Mouse (Mus musculus) urinary bladder, postnatal 25 days (tissue): ENCODE measurements around the gene Rsph3a.

Experiments used
- DNase-seq: peaks from one replicate; pipeline ENCODE4 v3.0.0; 2022; ENCODE audit warnings: low spot score

Rsph3a gene

DNA sequence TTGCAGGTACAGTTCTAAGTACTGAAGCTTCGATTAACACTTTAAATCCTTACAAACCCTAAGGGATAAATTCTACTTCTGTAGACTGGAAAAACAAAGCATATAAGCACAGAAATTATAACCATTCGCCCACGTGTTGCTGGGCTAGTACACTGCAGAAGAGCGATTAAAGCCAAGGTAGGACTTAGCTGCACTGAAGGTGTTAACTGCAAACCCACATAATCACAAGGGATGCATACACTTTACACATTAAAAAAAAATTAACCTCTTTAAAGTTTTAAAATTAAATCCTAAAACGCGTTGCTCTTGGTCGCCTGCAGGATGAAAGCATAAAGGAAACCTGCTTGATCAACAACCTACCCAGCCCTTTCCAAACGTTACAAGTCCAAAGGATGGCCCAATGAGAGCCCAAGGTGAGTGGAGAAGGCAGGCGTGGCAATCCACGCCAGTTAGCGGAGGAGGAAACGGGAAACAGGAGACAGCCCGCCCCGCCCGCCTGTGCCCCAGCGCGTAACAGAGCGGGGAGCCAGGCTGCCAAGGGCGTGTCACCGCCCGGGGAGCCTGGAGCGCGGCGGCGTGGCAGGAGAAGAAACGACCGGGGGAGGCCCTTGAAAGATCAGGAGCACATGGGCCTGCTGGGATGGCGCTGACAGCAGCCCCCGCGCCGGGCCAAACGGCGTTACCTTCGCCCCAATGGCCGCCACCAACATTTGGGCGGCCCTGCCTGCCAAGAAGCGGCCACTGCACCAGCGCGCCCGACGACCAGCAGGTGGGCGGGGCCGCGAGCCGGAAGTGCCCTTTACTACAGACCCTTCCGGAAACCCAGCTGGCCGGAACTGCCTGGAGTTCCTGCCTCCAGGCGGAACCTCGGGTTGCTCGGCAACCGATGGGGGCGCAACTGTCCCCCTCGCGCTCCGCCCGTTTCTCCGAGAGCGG lies at the start of gene Rsph3a:
Gene Rsph3a, plus strand, starts transcription at position 498 of the 936 bp plus-strand sequence.
- DNase-seq, result peak; percentile 75

DNA sequence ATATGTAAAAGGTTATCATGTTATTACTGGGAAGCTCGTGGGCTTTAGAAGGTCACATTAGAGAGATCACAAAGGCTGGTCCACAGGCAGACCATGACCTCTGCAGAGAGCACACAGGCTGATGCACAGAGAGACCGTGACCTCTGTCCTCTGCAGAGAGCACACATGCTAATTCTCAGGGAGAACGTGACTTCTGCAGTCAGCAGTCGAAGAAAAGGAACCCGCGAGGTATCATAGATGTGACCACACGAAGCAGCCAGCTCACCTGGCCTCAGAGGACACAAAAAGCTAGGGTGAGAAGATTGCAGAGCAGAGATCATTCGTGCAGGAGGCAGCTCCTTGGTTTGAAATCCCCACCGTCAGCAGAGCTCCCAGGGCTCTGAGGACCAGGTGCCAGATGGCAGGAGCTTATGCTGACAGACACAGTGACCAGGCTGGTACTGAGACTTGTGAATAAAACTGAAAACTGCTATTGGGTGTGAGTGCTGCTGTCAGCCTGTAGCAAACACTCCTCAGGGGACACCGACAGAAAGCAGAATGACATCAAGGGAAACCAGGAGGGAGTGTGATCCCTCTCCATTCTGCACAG lies 49.3 kb upstream of the Rsph3a start:
- DNase-seq, result no peak

- no peak for DNase-seq
Observed at GRCm38 (mm10) chr17:7897120-7897519, 48.3 kb upstream of the Rsph3a start.

GRCm38 (mm10) chr17:7897756-7898155 lies 47.7 kb upstream of the Rsph3a start:
- DNase-seq, result no peak

DNA sequence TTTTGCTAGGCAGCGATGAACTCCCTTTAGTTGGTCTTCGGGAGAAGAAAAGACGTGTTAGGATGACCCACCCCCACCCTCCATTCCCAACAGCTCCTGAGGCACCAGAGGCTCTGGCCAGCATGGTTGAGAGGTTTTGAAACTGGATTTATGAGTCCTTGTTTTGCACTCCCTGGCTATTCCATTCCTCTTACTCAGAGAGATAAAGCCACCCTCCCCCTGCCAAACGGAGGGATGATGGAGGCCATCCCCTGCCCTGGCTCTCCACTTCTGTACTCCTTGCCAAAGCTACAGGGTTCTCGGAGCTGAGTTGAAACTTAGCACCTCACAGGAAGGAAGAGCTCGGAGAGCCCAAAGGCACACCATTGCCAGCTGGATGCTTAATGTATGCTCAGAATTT lies 46.2 kb upstream of the Rsph3a start:
- DNase-seq, result peak; percentile 22

- DNase-seq, result no peak
Observed at GRCm38 (mm10) chr17:7899961-7900360, 45.5 kb upstream of the Rsph3a start.

DNA sequence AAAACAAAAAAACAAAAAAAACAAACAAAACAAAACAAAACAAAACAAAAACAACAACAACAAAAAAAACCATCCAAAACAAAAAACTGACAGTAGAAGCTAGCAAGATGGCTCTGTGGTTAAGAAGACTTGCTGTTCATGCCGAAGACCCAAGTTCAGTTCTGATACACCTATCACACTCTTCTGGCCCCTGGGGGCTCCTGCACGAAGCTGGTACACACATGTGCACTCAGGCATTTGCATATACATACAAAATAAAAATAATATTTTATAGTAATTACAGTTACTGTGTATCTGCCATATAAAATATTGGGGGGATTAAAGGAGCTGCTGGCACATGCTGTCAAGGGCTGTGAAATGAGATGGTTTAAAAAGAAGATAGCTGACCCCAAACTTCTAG lies 43.9 kb upstream of the Rsph3a start:
- DNase-seq, result no peak

DNA sequence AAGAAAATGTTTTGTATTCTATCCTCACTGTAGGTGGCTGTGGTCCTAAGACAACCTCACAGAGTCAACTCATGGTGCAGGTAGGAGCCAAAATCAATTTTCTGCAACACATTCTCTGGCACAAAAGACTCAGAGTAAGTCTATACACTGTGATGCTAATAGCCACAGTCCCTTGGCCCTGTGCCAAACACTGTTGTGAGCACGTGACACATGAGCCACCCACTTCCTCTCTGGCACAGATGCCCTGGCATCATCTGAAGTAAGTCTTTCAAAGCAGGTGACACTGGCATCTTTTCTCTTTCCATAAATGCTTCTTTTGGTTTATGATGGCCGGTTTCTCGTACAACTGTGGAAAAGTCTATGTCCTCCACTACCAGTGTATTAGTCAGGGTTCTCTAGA lies 43.1 kb upstream of the Rsph3a start:
- DNase-seq, result no peak

DNA sequence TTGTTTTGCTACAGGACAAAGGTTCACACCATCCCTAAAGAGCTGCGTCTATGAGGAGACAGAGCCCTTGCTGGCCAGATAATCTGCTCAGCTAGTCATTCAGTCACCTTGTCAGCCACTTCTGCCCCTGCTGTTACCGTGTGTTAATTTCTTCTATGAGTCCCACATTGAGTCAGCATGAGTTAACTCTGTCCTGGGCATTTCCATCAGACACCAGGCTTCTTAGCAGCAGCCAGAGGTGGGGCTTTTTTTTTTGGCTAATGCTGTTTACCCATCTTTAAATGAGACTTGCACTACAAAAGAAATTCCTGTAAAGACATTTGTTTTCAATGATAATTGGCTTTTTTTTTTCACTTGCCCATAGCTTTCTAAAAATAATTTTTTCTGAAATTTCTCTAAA lies 40.4 kb upstream of the Rsph3a start:
- no peak for DNase-seq

DNA sequence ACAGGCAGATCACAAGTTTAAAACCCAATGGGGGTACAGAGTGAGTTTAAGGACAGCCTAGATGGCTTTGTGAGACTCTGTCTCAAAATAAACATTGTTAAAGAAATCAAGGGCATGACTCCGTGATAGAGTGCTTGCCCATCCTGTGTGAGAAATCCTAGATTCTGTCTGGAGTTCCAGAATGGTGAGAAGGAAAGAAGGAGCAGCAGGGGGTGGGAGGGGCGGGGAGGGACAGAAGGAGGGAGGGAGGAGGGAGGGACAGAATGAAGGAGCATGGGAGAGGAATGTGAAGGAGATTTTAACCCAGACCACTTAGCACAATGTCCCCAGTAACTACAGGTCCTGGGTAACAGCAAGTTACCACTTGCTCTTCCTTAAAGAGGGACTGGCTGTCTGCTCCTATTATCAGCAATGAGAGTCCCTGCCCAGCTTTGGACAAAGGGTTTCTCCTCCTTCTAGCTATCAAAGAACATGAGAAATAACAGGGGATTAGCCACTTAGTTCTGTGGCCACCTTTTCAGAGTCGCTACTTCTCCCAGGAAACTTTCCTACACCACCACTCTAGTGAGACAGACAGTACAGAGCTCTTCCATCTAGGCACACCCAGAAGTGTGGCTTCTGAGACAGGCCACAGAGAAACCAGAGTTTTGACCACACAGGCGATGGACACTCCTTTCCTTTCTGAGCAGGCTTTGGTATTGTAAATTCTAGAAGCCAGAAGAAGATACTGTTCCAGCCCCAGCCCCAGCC lies 39.3 kb upstream of the Rsph3a start:
- no peak for DNase-seq

GRCm38 (mm10) chr17:7914596-7915227 lies 30.7 kb upstream of the Rsph3a start:
- no peak for DNase-seq

GRCm38 (mm10) chr17:7915791-7916190 lies 29.6 kb upstream of the Rsph3a start:
- DNase-seq, result no peak

- DNase-seq, result no peak
Observed at GRCm38 (mm10) chr17:7916782-7917574, 28.4 kb upstream of the Rsph3a start.

DNA sequence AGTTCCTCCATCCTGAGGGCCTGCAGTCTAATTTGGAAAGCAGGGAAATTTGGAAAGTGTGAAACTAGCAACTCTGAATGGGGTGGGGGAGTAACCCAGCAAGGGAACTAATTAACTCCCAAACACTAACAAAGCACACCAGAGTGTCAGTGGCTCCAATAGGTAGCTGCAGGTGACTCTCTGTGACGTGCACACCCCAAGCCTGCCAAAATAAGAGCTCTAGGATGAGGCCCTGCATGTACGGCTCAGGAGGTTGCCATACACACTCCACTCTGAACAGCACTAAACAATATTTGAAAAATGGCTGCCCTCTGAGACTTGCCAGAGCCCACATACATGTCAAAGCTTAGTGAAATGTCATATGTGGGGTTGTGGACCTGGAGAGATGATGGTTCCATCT lies 27.1 kb upstream of the Rsph3a start:
- DNase-seq, result no peak

DNA sequence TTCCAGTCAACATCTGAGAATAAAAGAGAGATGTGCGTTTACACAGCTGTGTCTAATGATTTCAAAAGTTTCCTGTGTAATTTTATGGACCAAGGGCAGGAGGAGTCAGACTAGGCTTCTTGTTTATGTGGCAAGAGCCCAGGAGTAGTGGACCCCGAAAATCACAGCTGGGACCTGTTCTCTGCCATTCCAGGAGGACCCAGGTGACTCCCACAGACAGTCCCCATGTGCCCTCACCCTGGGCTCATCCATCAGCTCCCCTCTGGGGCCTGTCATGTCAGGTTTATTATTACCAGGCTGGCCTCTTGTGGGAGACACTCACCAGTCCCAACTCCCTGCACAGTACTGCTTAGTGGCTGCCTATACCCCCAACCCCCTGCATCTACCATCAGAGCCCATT lies 26.2 kb upstream of the Rsph3a start:
- DNase-seq, result no peak

- DNase-seq, result no peak
Observed at GRCm38 (mm10) chr17:7922564-7922963, 22.9 kb upstream of the Rsph3a start.

DNA sequence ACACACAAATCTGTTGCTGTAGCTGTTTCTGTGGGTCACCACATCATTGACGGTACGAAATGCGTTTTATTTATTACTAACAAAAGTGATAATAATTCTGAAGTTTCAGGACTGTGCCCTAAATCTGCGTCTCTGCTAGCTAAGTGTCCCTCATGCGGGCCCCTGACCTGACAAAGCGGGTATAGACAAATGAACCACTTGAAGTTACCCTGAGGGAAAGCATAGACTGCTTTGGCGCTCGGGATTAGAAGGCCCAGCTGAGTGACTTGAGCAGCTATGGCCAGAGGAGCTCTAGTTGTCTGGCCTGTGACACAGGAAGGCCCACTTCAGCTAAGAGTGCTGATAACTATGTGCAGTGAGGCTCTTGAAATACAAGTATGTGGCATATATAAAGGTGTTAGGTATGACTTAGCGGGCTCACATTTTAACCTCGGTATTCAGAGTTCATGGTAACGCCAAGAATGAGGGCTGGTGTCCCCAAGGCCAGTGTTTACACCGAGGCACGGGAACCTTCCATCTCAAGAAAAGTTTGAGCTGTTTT lies 21.2 kb upstream of the Rsph3a start:
- no peak for DNase-seq

DNA sequence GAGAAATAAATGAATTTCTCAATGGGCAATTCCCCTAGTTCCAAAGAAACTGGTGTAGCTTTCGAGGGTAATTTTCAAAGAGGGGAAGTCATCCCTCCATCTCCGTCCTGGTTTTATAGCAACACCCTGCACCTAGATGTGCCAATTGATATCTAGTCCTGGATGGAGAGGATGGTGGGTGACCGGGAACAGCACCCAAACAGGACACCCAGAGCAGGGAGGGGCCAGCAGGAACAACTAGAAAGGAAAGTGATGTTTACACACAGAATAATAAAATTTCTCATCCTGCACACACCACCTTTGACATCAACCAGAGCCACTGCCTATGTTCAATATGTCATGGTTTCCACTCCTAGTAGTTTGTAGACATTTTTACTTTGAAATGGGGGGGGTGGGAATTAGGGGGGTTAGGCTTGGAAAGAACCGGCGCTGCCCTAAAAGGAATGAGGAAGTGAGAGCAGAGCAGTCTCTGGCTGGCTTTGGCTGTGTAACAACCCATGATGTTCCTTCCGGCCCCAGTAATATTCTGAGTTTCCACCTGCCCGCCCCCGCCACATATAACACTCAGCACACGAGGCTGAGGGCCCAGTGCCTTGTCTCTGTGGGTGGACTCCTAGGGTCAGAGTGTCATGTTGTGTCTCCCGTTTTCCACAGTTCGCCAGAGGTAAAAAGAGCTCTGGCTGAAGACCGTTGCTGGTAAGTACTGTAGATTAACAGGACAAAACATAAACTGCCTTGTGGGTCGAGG lies 19.8 kb upstream of the Rsph3a start, which contains the start of gene Tagap:
Gene Tagap, plus strand, starts transcription at position 588 of the 748 bp plus-strand sequence.
- DNase-seq, result no peak

DNA sequence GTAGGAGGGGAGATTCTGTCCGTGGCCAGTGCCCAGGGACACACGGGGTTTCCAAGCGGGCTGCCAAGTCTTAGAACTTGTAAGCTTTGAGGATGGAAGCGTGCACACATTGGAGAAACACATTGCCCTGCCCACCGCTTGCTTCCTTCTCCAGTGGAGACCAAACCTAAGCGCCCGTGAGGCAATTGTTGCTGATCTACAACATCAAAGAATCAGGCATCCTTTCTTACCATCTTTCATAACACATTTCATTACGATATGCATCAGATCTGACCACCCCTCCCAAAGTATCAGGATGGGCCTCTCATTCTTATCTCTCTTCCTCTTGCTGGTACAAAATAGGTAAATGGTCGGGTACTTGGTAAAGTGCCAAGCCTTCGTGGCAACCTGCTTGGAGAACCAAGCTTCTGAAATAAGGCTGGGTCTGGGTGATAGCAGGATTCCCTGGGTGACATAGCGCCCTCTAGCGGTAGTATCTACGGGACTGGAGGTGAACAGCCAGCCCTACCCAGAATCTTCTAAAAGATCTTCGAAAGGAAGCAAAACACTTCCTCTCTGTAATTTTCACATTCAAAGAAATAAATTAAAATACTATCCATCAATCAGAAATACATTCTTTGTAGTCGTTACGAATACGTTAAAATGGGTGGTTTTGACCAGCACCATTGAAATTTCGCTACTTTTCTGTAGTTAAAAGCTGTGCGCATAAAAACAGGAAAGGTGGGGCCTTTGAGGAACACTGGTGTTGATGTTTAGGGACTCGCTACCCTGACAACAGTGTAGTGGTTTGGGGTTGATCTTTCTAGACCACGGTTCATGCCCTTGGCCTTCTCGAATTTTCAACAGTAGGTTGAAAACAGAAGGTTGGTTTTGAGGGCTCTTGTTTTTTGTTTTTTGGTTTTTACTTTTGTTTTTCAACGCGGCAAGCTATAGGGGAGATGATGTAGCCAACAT lies 17.6 kb upstream of the Rsph3a start:
- DNase-seq, result peak; percentile 72
